Mouse (Mus musculus): Measurements from ENCODE around the gene Edf1. TPM values are rescaled to one million over a fixed set of nuclear protein-coding genes. Genes with fewer than 3 reads are reported as not detected.

The Edf1 gene
- polyA plus RNA-seq, 1 experiment from 2014 or later = 201 TPM

DNA sequence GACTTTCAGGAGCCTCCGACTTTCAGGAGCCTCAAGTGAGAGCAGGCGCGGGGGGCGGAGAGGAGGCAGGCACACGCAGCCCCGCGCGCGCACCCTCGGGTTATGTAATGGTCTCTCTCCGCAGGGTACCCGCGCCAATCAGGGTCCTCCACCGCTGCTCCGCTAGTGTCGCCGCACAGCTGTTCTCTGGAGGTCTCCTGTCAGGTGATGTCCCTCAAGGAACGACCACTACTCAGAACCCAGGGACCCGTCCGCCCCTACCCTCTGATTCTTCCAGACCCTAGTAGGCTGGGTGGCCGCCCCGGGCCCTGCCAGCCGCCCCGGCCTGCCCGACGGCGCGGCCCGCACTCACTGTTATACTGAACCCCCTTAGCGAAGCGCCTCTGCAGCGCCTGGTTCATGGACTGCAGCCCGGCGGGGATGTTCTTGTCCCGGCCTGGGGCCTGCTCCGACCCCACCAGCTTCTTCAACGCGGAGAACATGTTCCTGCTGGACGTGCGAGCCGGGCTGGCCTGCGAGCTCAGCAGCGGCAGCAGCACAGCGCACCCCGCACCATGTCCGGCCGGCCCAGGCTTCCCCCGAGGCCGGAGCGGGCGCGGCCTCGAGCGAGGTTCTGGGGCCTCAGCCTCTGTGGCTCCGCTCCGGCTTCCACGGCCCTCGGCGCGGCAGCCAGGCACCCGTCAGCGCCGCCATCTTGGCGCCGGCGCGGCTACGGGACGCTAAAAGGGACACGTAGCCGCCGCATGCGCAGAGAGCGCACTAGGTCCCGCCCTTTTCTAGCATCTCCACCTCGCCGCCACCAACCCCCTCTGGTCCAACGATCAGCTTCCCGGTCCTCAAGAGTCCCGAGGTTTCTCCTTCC lies 50.3 kb downstream of the Edf1 start, which contains the start of gene Rabl6:
Rabl6 (minus strand) TSS at position 761 of the 862 bp plus-strand sequence.
- Histone ChIP-seq H3K27me3 (peaks cover 6% of the 10 kb centered on the region; the same call in 1 of the 2 replicates), H3K4me3 (replicated peaks) (peak within 1 kb of the TSS; percentile 89), H3K27ac (replicated peaks) (peak within 1 kb of the TSS; percentile 86), H3K4me1 (replicated peaks) (peaks cover 31% of the 10 kb centered on the region), H3K4me2 (peak within 1 kb of the TSS; percentile 80), H3K36me3 (replicated peaks) (peaks cover 5% of the 10 kb centered on the region), H3K9me3 (replicated peaks) (no peaks in the 10 kb centered on the region), H3K9ac (peak within 1 kb of the TSS; percentile 91)
- WGBS (ENCODE audit: insufficient replicate concordance) = under 1% methylated on average over 80 of the region's 80 CpGs
- ATAC-seq (ENCODE audit: insufficient read depth) = peak; percentile 79

DNA sequence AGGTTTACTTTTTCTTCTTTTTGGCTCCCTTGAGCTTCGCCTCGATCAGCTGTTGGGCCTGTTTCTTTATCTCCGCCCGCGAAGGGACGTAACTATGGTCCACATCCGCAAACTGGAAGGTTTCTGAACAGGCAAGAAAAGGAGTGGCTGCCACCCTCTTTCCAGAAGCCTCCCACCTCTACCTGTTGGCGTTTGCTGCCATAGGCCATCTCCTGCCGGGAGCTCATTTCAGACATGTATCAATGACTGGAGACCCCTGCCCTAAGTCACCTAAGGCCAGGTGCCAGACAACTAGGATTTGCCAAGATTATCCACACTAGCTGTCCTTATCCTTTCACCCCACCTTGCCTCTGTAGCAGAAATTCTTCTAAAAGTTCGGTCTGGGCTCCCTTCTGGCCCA lies 51.0 kb downstream of the Edf1 start:
- peaks cover 11% of the 10 kb centered on the region; the same call in 1 of the 2 replicates for H3K27me3 ChIP-seq
- H3K9me3 ChIP-seq (replicated peaks) = no peaks in the 10 kb centered on the region
- peak overlapping the region; percentile 86; the same call in 1 of the 2 replicates for H3K27ac ChIP-seq (replicated peaks)
- H3K9ac ChIP-seq = 0 out of 2 replicates have a peak overlapping the region, but pooled peaks have one; percentile 8
- peaks cover 31% of the 10 kb centered on the region for H3K4me1 ChIP-seq (replicated peaks)
- ATAC-seq (ENCODE audit: insufficient read depth) = no peak
- H3K4me2 ChIP-seq = peak overlapping the region; percentile 80
- H3K4me3 ChIP-seq (replicated peaks) = peak overlapping the region; percentile 89
- H3K36me3 ChIP-seq (replicated peaks) = no peaks in the 10 kb centered on the region; the same call in 1 of the 2 replicates
- 50% methylated on average over 10 of the region's 10 CpGs for WGBS (ENCODE audit: insufficient replicate concordance)

Other genes with a start within 250 kb of the Edf1 start
- gene Grin1, start 238.7 kb upstream of the Edf1 start, polyA plus RNA-seq (2015; fragmentation: Nextera tagmentation; extraction: Ambion mirVana) = not detected in 2 replicates
- 15.9 and 17.1 TPM in 2 replicates for gene Man1b1, start 225.5 kb upstream of the Edf1 start, polyA plus RNA-seq (2015; fragmentation: Nextera tagmentation; extraction: Ambion mirVana)
- gene Dpp7, start 201.5 kb upstream of the Edf1 start, polyA plus RNA-seq (2015; fragmentation: Nextera tagmentation; extraction: Ambion mirVana) = 11.5 and 14.7 TPM in 2 replicates
- gene Uap1l1, start 192.2 kb upstream of the Edf1 start, polyA plus RNA-seq (2015; fragmentation: Nextera tagmentation; extraction: Ambion mirVana) = 15.1 and 15.4 TPM in 2 replicates
- gene Sapcd2, start 185.5 kb upstream of the Edf1 start, polyA plus RNA-seq (2015; fragmentation: Nextera tagmentation; extraction: Ambion mirVana) = 18.5 and 19.5 TPM in 2 replicates
- gene Entpd2, start 162.0 kb upstream of the Edf1 start, polyA plus RNA-seq (2015; fragmentation: Nextera tagmentation; extraction: Ambion mirVana) = 0.58 and 0.71 TPM in 2 replicates
- gene Npdc1, start 158.5 kb upstream of the Edf1 start, polyA plus RNA-seq (2015; fragmentation: Nextera tagmentation; extraction: Ambion mirVana) = 4.5 and 6.1 TPM in 2 replicates
- gene Fut7, start 134.6 kb upstream of the Edf1 start, polyA plus RNA-seq (2015; fragmentation: Nextera tagmentation; extraction: Ambion mirVana) = 1.2 and 1.7 TPM in 2 replicates
- gene Abca2, start 129.1 kb upstream of the Edf1 start, polyA plus RNA-seq (2015; fragmentation: Nextera tagmentation; extraction: Ambion mirVana) = 1.2 and 1.3 TPM in 2 replicates
- gene Clic3, start 101.0 kb upstream of the Edf1 start, polyA plus RNA-seq (2015; fragmentation: Nextera tagmentation; extraction: Ambion mirVana) = 0.38 and 1.0 TPM in 2 replicates
- 8.3 and 10.6 TPM in 2 replicates for gene Paxx, start 96.8 kb upstream of the Edf1 start, polyA plus RNA-seq (2015; fragmentation: Nextera tagmentation; extraction: Ambion mirVana)
- 0.23 and 0.38 TPM in 2 replicates for gene Ptgds, start 87.8 kb upstream of the Edf1 start, polyA plus RNA-seq (2015; fragmentation: Nextera tagmentation; extraction: Ambion mirVana)
- not detected in 2 replicates for gene Lcn12, start 63.9 kb upstream of the Edf1 start, polyA plus RNA-seq (2015; fragmentation: Nextera tagmentation; extraction: Ambion mirVana)
- 24.0 and 28.6 TPM in 2 replicates for gene Fbxw5, start 57.1 kb upstream of the Edf1 start, polyA plus RNA-seq (2015; fragmentation: Nextera tagmentation; extraction: Ambion mirVana)
- gene C8g, start 56.1 kb upstream of the Edf1 start, polyA plus RNA-seq (2015; fragmentation: Nextera tagmentation; extraction: Ambion mirVana) = 64.9 and 88.1 TPM in 2 replicates
- 14.1 and 15.1 TPM in 2 replicates for gene Traf2, start 10.9 kb upstream of the Edf1 start, polyA plus RNA-seq (2015; fragmentation: Nextera tagmentation; extraction: Ambion mirVana)
- 0.32 and 7.7 TPM in 2 replicates for gene Mamdc4, start 17.0 kb downstream of the Edf1 start, polyA plus RNA-seq (2015; fragmentation: Nextera tagmentation; extraction: Ambion mirVana)
- gene Phpt1, start 17.4 kb downstream of the Edf1 start, polyA plus RNA-seq (2015; fragmentation: Nextera tagmentation; extraction: Ambion mirVana) = 31.2 and 36.3 TPM in 2 replicates
- gene Ajm1, start 23.9 kb downstream of the Edf1 start, polyA plus RNA-seq (2015; fragmentation: Nextera tagmentation; extraction: Ambion mirVana) = 0.03 TPM in 1 of 2 replicates, not detected in the other
- 21.7 and 23.5 TPM in 2 replicates for gene Rabl6, start 50.7 kb downstream of the Edf1 start, polyA plus RNA-seq (2015; fragmentation: Nextera tagmentation; extraction: Ambion mirVana)
- 0.05 and 0.06 TPM in 2 replicates for gene Ccdc183, start 59.8 kb downstream of the Edf1 start, polyA plus RNA-seq (2015; fragmentation: Nextera tagmentation; extraction: Ambion mirVana)
- gene Tmem141, start 64.2 kb downstream of the Edf1 start, polyA plus RNA-seq (2015; fragmentation: Nextera tagmentation; extraction: Ambion mirVana) = 8.2 and 9.9 TPM in 2 replicates
- gene Fcna, start 70.2 kb downstream of the Edf1 start, polyA plus RNA-seq (2015; fragmentation: Nextera tagmentation; extraction: Ambion mirVana) = 70.4 and 90.0 TPM in 2 replicates
- not detected in 2 replicates for gene Lcn8, start 95.3 kb downstream of the Edf1 start, polyA plus RNA-seq (2015; fragmentation: Nextera tagmentation; extraction: Ambion mirVana)
- gene Lcn5, start 100.1 kb downstream of the Edf1 start, polyA plus RNA-seq (2015; fragmentation: Nextera tagmentation; extraction: Ambion mirVana) = not detected in 2 replicates
- gene Lcn6, start 118.9 kb downstream of the Edf1 start, polyA plus RNA-seq (2015; fragmentation: Nextera tagmentation; extraction: Ambion mirVana) = not detected in 2 replicates
- not detected in 2 replicates for gene Lcn10, start 124.9 kb downstream of the Edf1 start, polyA plus RNA-seq (2015; fragmentation: Nextera tagmentation; extraction: Ambion mirVana)
- not detected in 2 replicates for gene Obp2a, start 142.2 kb downstream of the Edf1 start, polyA plus RNA-seq (2015; fragmentation: Nextera tagmentation; extraction: Ambion mirVana)
- gene Bmyc, start 148.9 kb downstream of the Edf1 start, polyA plus RNA-seq (2015; fragmentation: Nextera tagmentation; extraction: Ambion mirVana) = 7.5 TPM in 2 replicates
- gene Obp2b, start 179.2 kb downstream of the Edf1 start, polyA plus RNA-seq (2015; fragmentation: Nextera tagmentation; extraction: Ambion mirVana) = not detected in 2 replicates
- gene Lcn3, start 207.7 kb downstream of the Edf1 start, polyA plus RNA-seq (2015; fragmentation: Nextera tagmentation; extraction: Ambion mirVana) = not detected in 2 replicates
- not detected in 2 replicates for gene Lcn11, start 219.2 kb downstream of the Edf1 start, polyA plus RNA-seq (2015; fragmentation: Nextera tagmentation; extraction: Ambion mirVana)
- not detected in 2 replicates for gene Gm13539, start 224.4 kb downstream of the Edf1 start, polyA plus RNA-seq (2015; fragmentation: Nextera tagmentation; extraction: Ambion mirVana)